Mouse (Mus musculus): ENCODE measurements at regions not wholly inside any gene's neighbourhood (a gene's known extent, or its start where the extent isn't known, plus 50 kb on each side); places are given as distances from the start of the nearest gene placed in this dataset.

DNA sequence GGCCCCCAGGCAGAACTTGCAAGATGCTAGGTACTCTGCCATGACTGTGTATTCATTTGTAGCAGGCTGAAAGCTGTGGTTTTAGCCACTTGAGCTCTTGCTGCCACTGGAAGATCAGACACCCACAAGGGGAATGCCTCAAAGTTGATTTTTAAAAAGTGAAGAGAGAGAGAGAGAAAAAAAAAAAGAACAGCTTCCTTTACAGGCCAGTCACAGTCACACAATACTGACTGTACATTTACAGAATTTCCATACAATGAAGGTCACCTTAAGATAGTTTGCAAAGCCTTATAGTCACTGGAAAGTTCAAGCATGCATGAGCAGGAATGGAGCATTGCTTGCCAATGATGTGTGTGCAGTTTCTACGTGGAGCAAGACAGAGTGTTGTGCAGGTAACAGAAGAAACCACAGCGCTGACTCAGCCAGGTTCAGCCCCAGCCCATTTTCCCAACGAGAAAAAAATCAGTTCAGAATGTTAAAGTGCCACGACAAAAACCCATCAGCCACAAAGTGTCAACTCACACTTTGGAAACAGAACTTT is 109.3 kb upstream of the Ado start:
- Histone ChIP-seq H3K4me1 (no peaks in the 10 kb centered on the region), H3K27ac (no peak overlapping the region), H3K36me3 (no peaks in the 10 kb centered on the region), H3K27me3 (no peaks in the 10 kb centered on the region), H3K4me3 (no peak overlapping the region), H3K9me3 (no peaks in the 10 kb centered on the region), H3K9ac (no peak overlapping the region), H3K4me2 (no peak overlapping the region)
- WGBS: 75% methylated on average over 4 of the region's 4 CpGs
- ATAC-seq (ENCODE audit: insufficient number of reproducible peaks, low FRiP score, low TSS enrichment, low read depth): no peak

DNA sequence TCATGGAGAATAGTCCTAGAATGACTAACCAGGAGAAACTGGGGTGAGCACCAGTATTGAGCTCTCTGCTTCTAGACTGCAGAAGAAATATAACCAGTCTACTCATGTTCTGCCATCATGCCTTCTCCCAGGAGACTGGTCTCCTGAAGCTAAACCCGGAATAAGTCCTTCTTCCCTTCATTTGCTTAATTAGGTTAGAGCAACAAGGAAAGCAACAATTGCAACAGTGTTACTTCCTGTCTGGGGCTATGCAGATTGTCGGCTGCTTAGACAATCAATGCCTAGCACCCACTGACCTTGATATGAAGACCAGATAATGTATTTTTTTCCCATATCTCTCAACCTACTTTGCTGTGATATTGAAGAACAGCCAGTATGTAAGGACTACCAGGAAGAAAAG is 108.5 kb upstream of the Ado start:
- Histone ChIP-seq H3K9ac (no peak overlapping the region), H3K9me3 (no peaks in the 10 kb centered on the region), H3K27me3 (no peaks in the 10 kb centered on the region), H3K4me2 (no peak overlapping the region), H3K4me1 (no peaks in the 10 kb centered on the region), H3K36me3 (no peaks in the 10 kb centered on the region), H3K27ac (no peak overlapping the region), H3K4me3 (no peak overlapping the region)
- no peak for ATAC-seq (ENCODE audit: insufficient number of reproducible peaks, low FRiP score, low TSS enrichment, low read depth)
- 60% methylated on average over 2 of the region's 2 CpGs for WGBS

DNA sequence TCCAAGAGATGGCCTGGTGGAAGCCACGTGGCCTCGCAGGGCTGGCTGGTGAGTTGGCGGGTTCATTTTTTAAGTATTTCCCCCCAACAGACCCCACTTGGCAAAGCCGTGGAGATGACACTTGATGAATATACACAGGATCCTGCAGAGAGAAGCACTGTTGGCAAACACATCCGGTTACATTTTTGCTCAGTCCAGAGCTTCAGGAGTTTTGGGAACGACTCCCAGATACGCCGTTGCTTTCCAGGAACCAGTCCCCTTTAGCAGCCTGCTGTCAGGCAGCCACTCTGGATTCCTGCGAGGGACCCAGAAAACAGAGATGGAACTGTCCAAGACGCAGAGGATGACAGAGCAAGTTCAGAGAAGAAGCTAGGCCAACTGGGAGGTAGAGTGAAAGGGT is 105.8 kb upstream of the Ado start:
- H3K4me3 ChIP-seq: no peak overlapping the region
- no peak for ATAC-seq (ENCODE audit: insufficient number of reproducible peaks, low FRiP score, low TSS enrichment, low read depth)
- H3K4me2 ChIP-seq: no peak overlapping the region
- no peaks in the 10 kb centered on the region for H3K36me3 ChIP-seq
- H3K27me3 ChIP-seq: no peaks in the 10 kb centered on the region
- WGBS: 80% methylated on average over 10 of the region's 10 CpGs
- H3K9me3 ChIP-seq: no peaks in the 10 kb centered on the region
- H3K9ac ChIP-seq: no peak overlapping the region
- no peaks in the 10 kb centered on the region for H3K4me1 ChIP-seq
- H3K27ac ChIP-seq: no peak overlapping the region

DNA sequence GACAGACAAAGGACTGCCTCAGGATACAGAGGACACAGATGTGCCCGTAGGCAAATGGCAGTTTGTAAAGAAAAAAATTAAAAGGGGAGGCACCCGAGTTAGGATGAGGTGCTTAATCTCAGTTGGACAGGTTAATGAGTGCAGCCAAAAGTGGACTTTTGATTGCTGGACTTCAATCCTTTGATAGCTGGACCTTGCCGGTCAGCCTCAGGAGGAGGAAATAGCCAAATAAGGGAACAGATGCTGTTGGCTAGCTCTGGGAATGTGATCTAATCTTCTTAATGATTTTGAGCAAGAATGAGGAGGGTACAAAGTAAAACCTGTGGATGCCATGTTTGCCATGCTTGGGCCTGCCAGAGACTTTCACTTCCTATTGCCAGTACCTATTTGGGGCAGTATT is 103.5 kb upstream of the Ado start:
- Histone ChIP-seq H3K4me3 (no peak overlapping the region), H3K4me2 (no peak overlapping the region), H3K27me3 (no peaks in the 10 kb centered on the region), H3K27ac (no peak overlapping the region), H3K36me3 (no peaks in the 10 kb centered on the region), H3K4me1 (peaks cover 8% of the 10 kb centered on the region), H3K9ac (no peak overlapping the region), H3K9me3 (no peaks in the 10 kb centered on the region)
- WGBS: 40% methylated on average over 3 of the region's 3 CpGs
- ATAC-seq (ENCODE audit: insufficient number of reproducible peaks, low FRiP score, low TSS enrichment, low read depth): no peak

DNA sequence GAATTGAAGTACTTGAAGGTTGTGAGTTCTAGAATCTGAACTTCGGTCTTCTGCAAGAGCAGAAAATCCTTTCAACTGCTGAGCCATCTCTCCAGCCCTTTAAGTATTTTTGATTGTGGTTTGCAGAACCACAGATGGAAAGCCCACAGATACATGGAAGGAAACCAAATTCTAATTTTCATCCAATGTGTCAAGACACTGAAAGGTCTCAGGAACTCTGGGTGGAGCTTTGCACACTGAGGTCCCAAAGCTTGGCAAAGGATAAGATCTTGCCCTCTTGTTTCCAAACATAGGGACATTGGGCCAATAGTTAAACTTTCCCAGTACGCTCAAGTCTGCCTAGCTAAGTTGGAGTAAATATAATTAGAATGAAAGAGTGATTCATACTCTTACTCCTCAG is 102.6 kb upstream of the Ado start:
- H3K27me3 ChIP-seq: 0 out of 2 replicates have a peak, but pooled peaks cover under 1% of the 10 kb centered on the region
- no peak overlapping the region for H3K27ac ChIP-seq
- peaks cover 13% of the 10 kb centered on the region for H3K4me1 ChIP-seq
- H3K4me3 ChIP-seq: no peak overlapping the region
- no peak for ATAC-seq (ENCODE audit: insufficient number of reproducible peaks, low FRiP score, low TSS enrichment, low read depth)
- H3K36me3 ChIP-seq: no peaks in the 10 kb centered on the region
- no peak overlapping the region for H3K4me2 ChIP-seq
- H3K9me3 ChIP-seq: no peaks in the 10 kb centered on the region
- no peak overlapping the region for H3K9ac ChIP-seq
- 86% methylated on average over 2 of the region's 2 CpGs for WGBS

DNA sequence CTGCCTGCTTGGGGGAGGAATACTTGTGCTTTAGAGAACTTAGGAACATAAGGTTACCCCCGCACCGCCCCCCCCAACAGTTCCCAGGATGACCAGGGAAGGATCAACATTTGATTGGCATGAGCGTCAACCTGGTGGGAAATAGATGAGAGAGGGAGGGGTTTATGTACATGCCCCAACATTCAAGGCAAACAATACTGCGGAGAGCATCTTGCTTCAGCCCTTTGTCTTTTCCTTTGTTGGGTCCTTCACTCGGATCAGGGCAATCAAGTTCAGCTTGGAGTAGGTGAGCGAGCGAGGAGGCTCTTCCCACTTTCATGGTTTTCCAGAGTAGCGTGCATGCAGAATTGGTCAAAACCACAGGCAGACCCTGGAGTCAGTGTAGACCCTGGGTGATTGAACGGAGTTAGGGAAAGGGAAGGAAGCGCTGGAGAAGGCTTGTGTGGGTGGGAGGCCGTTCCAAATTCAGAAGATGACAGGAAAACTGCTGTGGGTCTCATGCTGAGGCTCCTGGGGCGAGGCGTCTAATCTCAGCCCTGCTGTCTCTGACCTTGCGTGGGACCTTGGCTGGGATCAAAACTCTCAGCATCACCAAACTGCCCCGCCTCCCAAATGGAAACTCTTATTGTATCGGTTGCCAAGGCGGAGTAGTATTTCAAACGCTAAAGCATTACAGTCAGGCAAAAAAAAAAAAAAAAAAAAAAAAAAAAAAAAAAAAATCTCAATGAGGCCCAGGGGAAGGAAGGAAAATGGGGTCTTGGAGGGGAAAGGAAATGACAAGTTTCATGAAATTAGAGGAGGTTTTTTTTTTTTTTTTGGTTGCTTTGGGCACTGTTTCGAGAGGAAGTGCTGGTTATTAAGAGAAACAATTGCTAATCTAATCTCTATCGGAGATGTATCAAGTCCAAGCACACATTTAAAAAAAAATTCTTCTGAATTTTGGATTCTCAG is 99.3 kb upstream of the Ado start:
- H3K4me1 ChIP-seq: peaks cover 13% of the 10 kb centered on the region
- H3K36me3 ChIP-seq: no peaks in the 10 kb centered on the region
- 0 out of 2 replicates have a peak, but pooled peaks cover 4% of the 10 kb centered on the region for H3K27me3 ChIP-seq
- H3K9me3 ChIP-seq: no peaks in the 10 kb centered on the region
- 0 out of 2 replicates have a peak, but pooled peaks have one; percentile 40 for ATAC-seq (ENCODE audit: insufficient number of reproducible peaks, low FRiP score, low TSS enrichment, low read depth)
- H3K4me3 ChIP-seq: peak overlapping the region; percentile 28
- no peak overlapping the region for H3K9ac ChIP-seq
- 23% methylated on average over 20 of the region's 20 CpGs for WGBS
- peak overlapping the region; percentile 44 for H3K4me2 ChIP-seq
- H3K27ac ChIP-seq: no peak overlapping the region; the same call in 1 of the 2 replicates

DNA sequence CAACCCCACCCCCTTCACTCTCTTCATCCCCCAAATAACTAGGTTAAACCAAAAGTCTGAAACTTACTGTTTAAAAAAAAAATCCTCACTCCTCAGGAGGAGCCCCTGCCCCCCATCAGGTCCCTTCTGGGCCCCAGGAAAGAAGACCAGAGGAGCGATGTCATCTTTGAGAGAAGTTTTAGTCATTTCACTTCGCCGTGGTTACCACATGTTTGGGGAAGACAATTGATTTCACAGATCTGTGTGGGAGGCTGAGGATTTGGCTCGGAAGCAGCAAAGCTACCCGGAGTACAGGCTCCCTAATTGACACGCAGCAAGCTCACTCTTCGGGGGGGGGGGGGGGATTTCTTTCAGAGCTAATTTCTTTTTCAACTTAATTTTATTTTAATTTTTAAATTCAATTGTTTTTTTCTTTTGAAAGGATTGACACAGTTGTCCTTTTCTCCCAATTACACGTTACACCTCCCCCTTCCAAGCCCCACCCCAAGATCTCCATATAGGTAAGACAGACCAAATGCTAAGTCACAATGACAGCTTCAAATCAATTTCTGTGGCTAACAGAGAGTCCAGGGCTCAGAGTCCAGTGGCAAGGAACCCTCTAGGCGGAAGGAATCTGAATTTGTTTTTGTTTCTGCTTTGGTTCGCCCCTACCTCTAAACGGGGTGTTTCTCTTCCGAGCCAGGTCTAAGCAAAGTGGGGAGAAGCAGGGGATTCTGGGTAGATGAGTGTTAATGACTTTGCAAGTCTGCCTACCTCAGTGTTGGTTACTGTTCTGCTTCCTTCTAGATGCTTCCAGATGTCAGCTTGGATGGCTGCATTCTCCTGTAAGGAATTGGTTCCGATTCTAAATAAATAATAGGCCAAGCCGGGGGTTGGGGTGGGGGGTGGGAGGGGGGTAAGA is 98.2 kb upstream of the Ado start:
- H3K9ac ChIP-seq: no peak overlapping the region
- no peak for ATAC-seq (ENCODE audit: insufficient number of reproducible peaks, low FRiP score, low TSS enrichment, low read depth)
- no peaks in the 10 kb centered on the region for H3K36me3 ChIP-seq
- H3K27me3 ChIP-seq: 0 out of 2 replicates have a peak, but pooled peaks cover 4% of the 10 kb centered on the region
- peak overlapping the region; percentile 44 for H3K4me2 ChIP-seq
- peaks cover 13% of the 10 kb centered on the region for H3K4me1 ChIP-seq
- no peaks in the 10 kb centered on the region for H3K9me3 ChIP-seq
- 10% methylated on average over 14 of the region's 14 CpGs for WGBS
- H3K27ac ChIP-seq: no peak overlapping the region
- H3K4me3 ChIP-seq: peak overlapping the region; percentile 28

DNA sequence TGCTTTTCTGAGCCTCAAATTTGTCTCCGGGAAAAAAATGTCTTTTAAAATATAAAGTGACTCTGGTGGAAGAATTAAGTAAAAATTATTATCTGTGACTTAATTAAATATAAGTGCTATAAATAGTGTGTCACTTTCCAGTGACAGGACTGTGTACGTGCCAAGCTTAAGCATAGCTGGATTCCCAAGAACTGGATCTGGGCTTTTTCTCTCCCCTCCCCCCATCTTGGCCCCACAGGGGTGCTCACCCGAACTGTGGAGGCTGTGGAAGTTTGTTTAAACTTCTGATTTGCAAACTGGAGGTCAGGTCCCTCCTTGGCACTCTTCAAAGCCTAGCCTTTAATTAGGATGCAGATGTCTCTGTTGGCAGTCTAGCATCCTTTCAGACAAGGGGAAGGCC is 97.1 kb upstream of the Ado start:
- H3K4me2 ChIP-seq: no peak overlapping the region
- H3K36me3 ChIP-seq: no peaks in the 10 kb centered on the region
- H3K4me3 ChIP-seq: no peak overlapping the region
- H3K4me1 ChIP-seq: peaks cover 13% of the 10 kb centered on the region
- no peaks in the 10 kb centered on the region for H3K9me3 ChIP-seq
- H3K27ac ChIP-seq: no peak overlapping the region
- ATAC-seq (ENCODE audit: insufficient number of reproducible peaks, low FRiP score, low TSS enrichment, low read depth): no peak
- H3K27me3 ChIP-seq: 0 out of 2 replicates have a peak, but pooled peaks cover 4% of the 10 kb centered on the region
- H3K9ac ChIP-seq: no peak overlapping the region
- WGBS: 42% methylated on average over 3 of the region's 3 CpGs

DNA sequence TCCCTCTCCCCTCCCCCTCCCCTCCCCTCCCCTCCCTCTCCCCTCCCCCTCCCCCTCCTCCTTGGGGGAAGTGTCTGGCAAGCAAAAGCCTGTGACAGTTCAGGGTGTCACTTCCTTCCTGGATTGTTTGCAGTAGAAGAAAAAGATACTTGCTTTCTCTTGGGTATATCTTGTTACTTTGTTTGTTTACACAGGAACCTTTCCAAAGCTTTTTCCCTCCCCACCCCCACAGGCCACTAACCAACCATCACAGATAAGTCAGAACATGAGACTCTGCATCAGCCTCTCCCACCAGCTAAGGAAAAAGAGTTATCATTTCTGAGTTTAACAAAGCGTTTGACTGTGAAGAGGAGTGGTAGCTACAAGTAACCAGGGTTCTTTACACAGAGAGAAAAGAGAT is 95.5 kb upstream of the Ado start:
- Histone ChIP-seq H3K4me3 (no peak overlapping the region), H3K4me1 (peaks cover 13% of the 10 kb centered on the region), H3K4me2 (no peak overlapping the region), H3K9me3 (no peaks in the 10 kb centered on the region), H3K9ac (no peak overlapping the region), H3K27ac (no peak overlapping the region), H3K27me3 (0 out of 2 replicates have a peak, but pooled peaks cover 4% of the 10 kb centered on the region), H3K36me3 (no peaks in the 10 kb centered on the region)
- ATAC-seq (ENCODE audit: insufficient number of reproducible peaks, low FRiP score, low TSS enrichment, low read depth): no peak
- 64% methylated on average over 1 of the region's 1 CpGs for WGBS

DNA sequence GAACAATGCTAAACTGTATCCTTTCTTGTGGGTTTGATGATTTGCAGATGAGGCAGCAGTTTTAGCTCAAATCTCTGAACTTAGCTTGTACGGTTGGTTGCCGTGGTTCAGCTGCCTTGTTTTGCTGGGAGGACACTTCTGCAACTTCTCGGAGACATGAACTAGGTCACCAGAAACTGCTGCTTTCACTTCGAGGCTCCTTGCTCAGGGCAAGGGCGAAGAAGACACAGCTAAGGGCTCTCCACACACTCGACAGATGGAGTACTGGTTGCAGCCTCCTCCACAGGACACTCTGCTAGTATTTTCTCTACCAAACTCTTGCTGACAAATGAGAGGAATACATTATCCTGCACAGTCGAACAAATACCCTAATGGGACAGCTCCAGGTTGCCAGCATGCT is 94.9 kb upstream of the Ado start:
- Histone ChIP-seq H3K9me3 (no peaks in the 10 kb centered on the region), H3K36me3 (no peaks in the 10 kb centered on the region), H3K27ac (no peak overlapping the region), H3K27me3 (peaks cover 6% of the 10 kb centered on the region; the same call in 1 of the 2 replicates), H3K4me1 (peaks cover 13% of the 10 kb centered on the region), H3K9ac (no peak overlapping the region), H3K4me2 (no peak overlapping the region), H3K4me3 (no peak overlapping the region)
- ATAC-seq (ENCODE audit: insufficient number of reproducible peaks, low FRiP score, low TSS enrichment, low read depth): no peak
- WGBS: 41% methylated on average over 7 of the region's 7 CpGs

DNA sequence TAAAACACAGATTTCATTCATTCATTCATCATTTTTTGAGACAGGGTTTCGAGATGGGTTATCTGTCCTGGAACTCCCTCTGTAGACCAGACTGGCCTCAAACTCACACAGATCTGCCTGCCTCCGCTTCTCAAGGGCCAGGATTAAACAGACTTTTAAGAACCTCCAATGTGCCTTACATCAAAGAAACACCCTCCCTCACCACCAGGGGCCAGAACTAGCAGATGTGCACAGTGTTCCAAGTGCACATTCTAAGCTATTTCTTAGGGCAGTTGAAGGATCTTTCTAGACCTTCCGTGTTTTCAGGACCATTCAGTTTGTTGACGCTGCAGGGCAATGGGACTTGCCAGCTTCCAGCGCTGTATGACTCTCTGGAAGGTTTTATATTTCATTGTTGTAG is 88.6 kb upstream of the Ado start:
- WGBS: 39% methylated on average over 5 of the region's 5 CpGs

More for the DNA sequence above, 88.6 kb upstream of the Ado start:
- no peak overlapping the region for H3K4me2 ChIP-seq
- no peak overlapping the region for H3K4me3 ChIP-seq
- H3K36me3 ChIP-seq: no peaks in the 10 kb centered on the region
- H3K27me3 ChIP-seq: peaks cover 4% of the 10 kb centered on the region; the same call in 1 of the 2 replicates
- no peak for ATAC-seq (ENCODE audit: insufficient number of reproducible peaks, low FRiP score, low TSS enrichment, low read depth)
- H3K4me1 ChIP-seq: peaks cover 14% of the 10 kb centered on the region
- no peaks in the 10 kb centered on the region for H3K9me3 ChIP-seq
- H3K9ac ChIP-seq: no peak overlapping the region
- H3K27ac ChIP-seq: no peak overlapping the region

Measured in limb, embryonic 15.5 days (tissue).